Mouse (Mus musculus) kidney, embryonic 14.5 days (tissue): ENCODE measurements around the gene Btbd6. TPM values are rescaled to one million over a fixed set of nuclear protein-coding genes. Genes with fewer than 3 reads are reported as not detected.

Experiments
- ATAC-seq: fragments of 200-750 bp; cut with Nextera tagmentation; 2 replicates; pipeline ENCODE4 v1.8.0; 2017; ENCODE audit warnings: moderate number of reproducible peaks, mild to moderate bottlenecking, moderate TSS enrichment, moderate library complexity; ENCODE audit not compliant: low FRiP score, low TSS enrichment
- H3K27ac ChIP-seq: fragments of 300-500 bp; sonication (generic); 2 replicates; pipeline ENCODE4 v1.5.1; 2014; ENCODE audit warnings: low read depth, mild to moderate bottlenecking, low read length, moderate library complexity, mixed read lengths
- H3K27me3 ChIP-seq: fragments of 300-500 bp; sonication (generic); 2 replicates; pipeline ENCODE4 v1.6.1; 2014; ENCODE audit warnings: mild to moderate bottlenecking, low read length; ENCODE audit not compliant: control insufficient read depth, insufficient read depth
- H3K36me3 ChIP-seq: fragments of 300-500 bp; sonication (generic); 2 replicates; pipeline ENCODE4 v1.6.1; 2014; ENCODE audit warnings: low read length, mixed read lengths; ENCODE audit not compliant: control insufficient read depth, insufficient read depth
- H3K4me1 ChIP-seq: fragments of 300-500 bp; sonication (generic); 2 replicates; pipeline ENCODE4 v1.6.1; 2014; ENCODE audit warnings: low read length, mixed read lengths; ENCODE audit not compliant: control insufficient read depth, insufficient read depth
- H3K4me2 ChIP-seq: fragments of 300-500 bp; sonication (generic); replicated peaks from 2 replicates; pipeline ENCODE4 v1.6.1; 2014; ENCODE audit warnings: low read depth, mild to moderate bottlenecking, low read length
- H3K4me3 ChIP-seq: fragments of 300-500 bp; sonication (generic); 2 replicates; pipeline ENCODE4 v1.5.1; 2014; ENCODE audit warnings: mild to moderate bottlenecking, low read length
- H3K9ac ChIP-seq: fragments of 300-500 bp; sonication (generic); 2 replicates; pipeline ENCODE4 v1.6.1; 2014; ENCODE audit warnings: low read depth, mild to moderate bottlenecking, low read length, moderate library complexity
- H3K9me3 ChIP-seq: fragments of 300-500 bp; sonication (generic); 2 replicates; pipeline ENCODE4 v1.6.1; 2016; ENCODE audit warnings: low read length; ENCODE audit not compliant: control insufficient read depth
- WGBS: fragments of 180-500 bp; shearing (Covaris S2); extraction: QIAGEN DNeasy Blood & Tissue Kit; methylation state at CpG from one replicate; pipeline ENCODE4 v1.1.7; 2014; 5-methylcytosine and 5-hydroxymethylcytosine counted together
- polyA plus RNA-seq: library from polyadenylated mRNA; unstranded; fragments of >200 nt; fragmentation: Nextera tagmentation; extraction: Ambion mirVana; gene quantifications from 2 replicates; pipeline ENCODE4 v1.2.1, GENCODE M21; 2014

Btbd6 gene
- polyA plus RNA-seq, 1 experiment from 2014 or later = 23.1 TPM

- no peaks in the 10 kb centered on the region for H3K36me3 ChIP-seq
- H3K27ac ChIP-seq = no peak overlapping the region
- 90% methylated on average over 5 of the region's 5 CpGs for WGBS
- H3K4me1 ChIP-seq = peaks cover 13% of the 10 kb centered on the region
- H3K27me3 ChIP-seq = no peaks in the 10 kb centered on the region
- H3K9ac ChIP-seq = no peak overlapping the region
- no peak for ATAC-seq
- no peak overlapping the region for H3K4me2 ChIP-seq
- H3K4me3 ChIP-seq = no peak overlapping the region
- no peaks in the 10 kb centered on the region for H3K9me3 ChIP-seq
Measured at GRCm38 (mm10) chr12:113012443-113012842, 36.2 kb downstream of the Btbd6 start.

- H3K9me3 ChIP-seq = no peaks in the 10 kb centered on the region
- no peak overlapping the region for H3K9ac ChIP-seq
- peak overlapping the region; percentile 81; the same call in 1 of the 2 replicates for H3K4me2 ChIP-seq
- H3K27ac ChIP-seq = peak overlapping the region; percentile 87
- no peaks in the 10 kb centered on the region for H3K27me3 ChIP-seq
- no peak overlapping the region; the same call in 1 of the 2 replicates for H3K4me3 ChIP-seq
- WGBS = 73% methylated on average over 3 of the region's 3 CpGs
- ATAC-seq = no peak
- no peaks in the 10 kb centered on the region for H3K36me3 ChIP-seq
- H3K4me1 ChIP-seq = peaks cover 15% of the 10 kb centered on the region
Measured at GRCm38 (mm10) chr12:113013021-113013491, 36.8 kb downstream of the Btbd6 start.

- Histone ChIP-seq H3K4me1 (peaks cover 15% of the 10 kb centered on the region), H3K36me3 (no peaks in the 10 kb centered on the region), H3K4me3 (peak within 1 kb of the TSS; percentile 94), H3K4me2 (peak within 1 kb of the TSS; percentile 81), H3K27me3 (no peaks in the 10 kb centered on the region), H3K9ac (peak within 1 kb of the TSS; percentile 91), H3K27ac (peak within 1 kb of the TSS; percentile 87), H3K9me3 (no peaks in the 10 kb centered on the region)
- WGBS = 4% methylated on average over 54 of the region's 85 CpGs
- ATAC-seq = peak; percentile 96
Measured at GRCm38 (mm10) chr12:113013604-113014558, 37.6 kb downstream of the Btbd6 start, which contains the start of gene Pacs2. Gene Pacs2, plus strand, starts transcription at chr12:113014508.

GRCm38 (mm10) chr12:113014561-113015556, 38.6 kb downstream of the Btbd6 start:
- WGBS = under 1% methylated on average over 33 of the region's 64 CpGs
- Histone ChIP-seq H3K9me3 (no peaks in the 10 kb centered on the region), H3K27me3 (no peaks in the 10 kb centered on the region)

GRCm38 (mm10) chr12:113015956-113016355, 39.7 kb downstream of the Btbd6 start:
- no peak for ATAC-seq
- no peak overlapping the region for H3K9ac ChIP-seq
- H3K36me3 ChIP-seq = no peaks in the 10 kb centered on the region; the same call in 1 of the 2 replicates
- H3K9me3 ChIP-seq = no peaks in the 10 kb centered on the region
- peak overlapping the region; percentile 81; the same call in 1 of the 2 replicates for H3K4me2 ChIP-seq
- H3K4me3 ChIP-seq = no peak overlapping the region; the same call in 1 of the 2 replicates
- WGBS = 68% methylated on average over 4 of the region's 4 CpGs
- H3K4me1 ChIP-seq = peaks cover 15% of the 10 kb centered on the region
- no peak overlapping the region for H3K27ac ChIP-seq
- H3K27me3 ChIP-seq = no peaks in the 10 kb centered on the region

More at GRCm38 (mm10) chr12:113014561-113015556, 38.6 kb downstream of the Btbd6 start:
- Histone ChIP-seq H3K4me2 (peak overlapping the region; percentile 81), H3K9ac (peak overlapping the region; percentile 91), H3K36me3 (no peaks in the 10 kb centered on the region), H3K4me3 (peak overlapping the region; percentile 94), H3K27ac (0 out of 2 replicates have a peak overlapping the region, but pooled peaks have one; percentile 6), H3K4me1 (peaks cover 15% of the 10 kb centered on the region)
- no peak; the same call in none of the 2 replicates for ATAC-seq

GRCm38 (mm10) chr12:113016976-113017375, 40.7 kb downstream of the Btbd6 start:
- H3K4me3 ChIP-seq = no peak overlapping the region
- H3K36me3 ChIP-seq = no peaks in the 10 kb centered on the region; the same call in 1 of the 2 replicates
- no peak for ATAC-seq
- H3K4me2 ChIP-seq = no peak overlapping the region
- H3K9ac ChIP-seq = no peak overlapping the region
- no peaks in the 10 kb centered on the region for H3K9me3 ChIP-seq
- WGBS = 75% methylated on average over 8 of the region's 8 CpGs
- H3K27ac ChIP-seq = no peak overlapping the region
- no peaks in the 10 kb centered on the region for H3K27me3 ChIP-seq
- H3K4me1 ChIP-seq = peaks cover 15% of the 10 kb centered on the region

GRCm38 (mm10) chr12:113017429-113017984, 41.2 kb downstream of the Btbd6 start:
- no peak overlapping the region for H3K4me3 ChIP-seq
- H3K9me3 ChIP-seq = no peaks in the 10 kb centered on the region
- peaks cover 15% of the 10 kb centered on the region for H3K4me1 ChIP-seq
- H3K27me3 ChIP-seq = no peaks in the 10 kb centered on the region
- H3K4me2 ChIP-seq = no peak overlapping the region
- 87% methylated on average over 9 of the region's 9 CpGs for WGBS
- no peak for ATAC-seq
- no peak overlapping the region for H3K9ac ChIP-seq
- H3K27ac ChIP-seq = no peak overlapping the region
- H3K36me3 ChIP-seq = no peaks in the 10 kb centered on the region; the same call in 1 of the 2 replicates

- peaks cover 3% of the 10 kb centered on the region; the same call in 1 of the 2 replicates for H3K36me3 ChIP-seq
- no peak overlapping the region for H3K27ac ChIP-seq
- ATAC-seq = no peak
- no peak overlapping the region for H3K9ac ChIP-seq
- H3K4me2 ChIP-seq = no peak overlapping the region
- no peak overlapping the region for H3K4me3 ChIP-seq
- H3K27me3 ChIP-seq = no peaks in the 10 kb centered on the region
- 86% methylated on average over 4 of the region's 4 CpGs for WGBS
- peaks cover 13% of the 10 kb centered on the region for H3K4me1 ChIP-seq
- H3K9me3 ChIP-seq = no peaks in the 10 kb centered on the region
Measured at GRCm38 (mm10) chr12:113018763-113019162, 42.5 kb downstream of the Btbd6 start.
